Mouse (Mus musculus) MEL (cell line): ENCODE data around the gene Camk1d. TPM values are rescaled to one million over a fixed set of nuclear protein-coding genes. Genes with fewer than 3 reads are reported as not detected.
A peak's percentile ranks its signal among the peaks of the same experiment; 100 is the strongest.

Experiments
- DNase-seq: peaks from one replicate; pipeline ENCODE4 v3.0.0; 2011; ENCODE audit warnings: low read depth, low spot score
- H3K27ac ChIP-seq: 2 replicates; pipeline ENCODE4 v1.5.1; 2012; ENCODE audit warnings: low read depth, mild to moderate bottlenecking, control low read depth, low read length, moderate library complexity; ENCODE audit not compliant: control insufficient read depth
- H3K27me3 ChIP-seq, 2 experiments: fragments of 150-350 bp in 1 of 2; sonication (generic) in 1 of 2; 2 replicates each; pipeline ENCODE4 v1.6.1; 2012; ENCODE audit warnings: low read length in 2 of 2, mild to moderate bottlenecking in 2 of 2, improper control_type of control experiment in 1 of 2, moderate library complexity in 1 of 2; ENCODE audit not compliant: insufficient read depth in 2 of 2, control insufficient read depth in 1 of 2
- H3K36me3 ChIP-seq, 2 experiments: 2 replicates each; pipeline ENCODE4 v1.6.1; 2012 to 2014; ENCODE audit warnings: low read length in 2 of 2, improper control_type of control experiment in 1 of 2, inconsistent platforms in 1 of 2, mild to moderate bottlenecking in 1 of 2; ENCODE audit not compliant: insufficient read depth in 2 of 2, control insufficient read depth in 1 of 2
- H3K4me1 ChIP-seq, 2 experiments: fragments of 150-350 bp in 1 of 2; sonication (generic) in 1 of 2; 2 replicates each; pipeline ENCODE4 v1.6.1; 2012; ENCODE audit warnings: low read length in 2 of 2, improper control_type of control experiment in 1 of 2, mild to moderate bottlenecking in 1 of 2; ENCODE audit not compliant: insufficient read depth in 2 of 2, control insufficient read depth in 1 of 2
- H3K4me3 ChIP-seq, 2 experiments: fragments of 150-350 bp in 1 of 2; sonication (generic) in 1 of 2; 2 replicates each; pipeline ENCODE4 v1.5.1; 2012; ENCODE audit warnings: low read depth in 2 of 2, low read length in 2 of 2, mild to moderate bottlenecking in 2 of 2, moderate library complexity in 2 of 2, control low read depth in 1 of 2, improper control_type of control experiment in 1 of 2; ENCODE audit not compliant: control insufficient read depth in 1 of 2, insufficient read depth in 1 of 2
- H3K79me2 ChIP-seq: 2 replicates; pipeline ENCODE4 v1.6.1; 2012; ENCODE audit warnings: mild to moderate bottlenecking, low read length, moderate library complexity; ENCODE audit not compliant: control insufficient read depth, poor library complexity, insufficient read depth
- H3K9ac ChIP-seq: 2 replicates; pipeline ENCODE4 v1.6.1; 2012; ENCODE audit warnings: low read depth, mild to moderate bottlenecking, control low read depth, low read length, moderate library complexity; ENCODE audit not compliant: control insufficient read depth, poor library complexity, severe bottlenecking
- H3K9me3 ChIP-seq: fragments of 150-350 bp; sonication (generic); replicated peaks from 2 replicates; pipeline ENCODE4 v1.6.1; 2012; ENCODE audit warnings: mild to moderate bottlenecking, low read length, improper control_type of control experiment, moderate library complexity; ENCODE audit not compliant: insufficient read depth
- CHD1 ChIP-seq: IDR thresholded peaks from 2 replicates; pipeline ENCODE4 v1.6.1; 2012; ENCODE audit warnings: low read depth, mild to moderate bottlenecking, inconsistent platforms, low read length, improper control_type of control experiment
- CTCF ChIP-seq, 3 experiments: IDR thresholded peaks in 2 of 3; conservative IDR thresholded peaks in 1 of 3; 2 replicates each; pipeline ENCODE4 v1.5.1; 2011 to 2012; ENCODE audit warnings: low read length in 3 of 3, low read depth in 2 of 3, mild to moderate bottlenecking in 2 of 3, improper control_type of control experiment in 1 of 3, inconsistent platforms in 1 of 3, mixed read lengths in 1 of 3, moderate library complexity in 1 of 3; ENCODE audit not compliant: control insufficient read depth in 1 of 3, insufficient read depth in 1 of 3, poor library complexity in 1 of 3, severe bottlenecking in 1 of 3
- ELF1 ChIP-seq: IDR thresholded peaks from 2 replicates; pipeline ENCODE4 v1.6.1; 2014; ENCODE audit warnings: low read depth, mild to moderate bottlenecking, inconsistent platforms, low read length, improper control_type of control experiment, moderate library complexity
- EP300 ChIP-seq, 2 experiments: IDR thresholded peaks; 2 replicates each; pipeline ENCODE4 v1.6.1; 2011; ENCODE audit warnings: improper control_type of control experiment in 2 of 2, low read length in 2 of 2, low read depth in 1 of 2, mild to moderate bottlenecking in 1 of 2
- ETS1 ChIP-seq: IDR thresholded peaks from 2 replicates; pipeline ENCODE4 v1.6.1; 2012; ENCODE audit warnings: low read depth, mild to moderate bottlenecking, inconsistent platforms, low read length, improper control_type of control experiment, moderate library complexity
- HCFC1 ChIP-seq: IDR thresholded peaks from 2 replicates; pipeline ENCODE4 v1.6.1; 2012; ENCODE audit warnings: low read depth, mild to moderate bottlenecking, inconsistent platforms, low read length, improper control_type of control experiment, moderate library complexity
- MAFK ChIP-seq: IDR thresholded peaks from 2 replicates; pipeline ENCODE4 v1.6.1; 2011; ENCODE audit warnings: low read depth, mild to moderate bottlenecking, low read length, improper control_type of control experiment, borderline replicate concordance
- MAX ChIP-seq: IDR thresholded peaks from 2 replicates; pipeline ENCODE4 v1.6.1; 2011; ENCODE audit warnings: low read length, improper control_type of control experiment
- MXI1 ChIP-seq: IDR thresholded peaks from 2 replicates; pipeline ENCODE4 v1.6.1; 2011; ENCODE audit warnings: mild to moderate bottlenecking, low read depth, low read length, improper control_type of control experiment
- MYB ChIP-seq: IDR thresholded peaks from 2 replicates; pipeline ENCODE4 v1.6.1; 2011; ENCODE audit warnings: mild to moderate bottlenecking, low read depth, low read length, improper control_type of control experiment
- MYC ChIP-seq: IDR thresholded peaks from 2 replicates; pipeline ENCODE4 v1.6.1; 2011; ENCODE audit warnings: low read depth, mild to moderate bottlenecking, low read length, improper control_type of control experiment, moderate library complexity
- POLR2AphosphoS2 ChIP-seq: IDR thresholded peaks from 2 replicates; pipeline ENCODE4 v1.6.1; 2011; ENCODE audit warnings: low read length, improper control_type of control experiment
- POLR2AphosphoS5 ChIP-seq: IDR thresholded peaks from 2 replicates; pipeline ENCODE4 v1.6.1; 2012; ENCODE audit warnings: low read depth, borderline replicate concordance, mild to moderate bottlenecking, inconsistent platforms, low read length, moderate library complexity, mixed read lengths
- RAD21 ChIP-seq: IDR thresholded peaks from 2 replicates; pipeline ENCODE4 v1.6.1; 2011; ENCODE audit warnings: mild to moderate bottlenecking, low read depth, low read length, improper control_type of control experiment
- RCOR1 ChIP-seq: IDR thresholded peaks from 2 replicates; pipeline ENCODE4 v1.6.1; 2012; ENCODE audit warnings: low read depth, mild to moderate bottlenecking, inconsistent platforms, low read length, improper control_type of control experiment
- SMC3 ChIP-seq: IDR thresholded peaks from 2 replicates; pipeline ENCODE4 v1.6.1; 2011; ENCODE audit warnings: low read depth, low read length, improper control_type of control experiment
- TAL1 ChIP-seq: IDR thresholded peaks from 2 replicates; pipeline ENCODE4 v1.6.1; 2012; ENCODE audit warnings: mild to moderate bottlenecking, inconsistent platforms, low read length, moderate library complexity, mixed read lengths
- TCF12 ChIP-seq: IDR thresholded peaks from 2 replicates; pipeline ENCODE4 v1.6.1; 2014; ENCODE audit warnings: low read depth, mild to moderate bottlenecking, inconsistent platforms, low read length, improper control_type of control experiment, moderate library complexity
- USF2 ChIP-seq, 2 experiments: IDR thresholded peaks; 2 replicates each; pipeline ENCODE4 v1.6.1; 2011 to 2012; ENCODE audit warnings: improper control_type of control experiment in 2 of 2, low read length in 2 of 2, borderline replicate concordance in 1 of 2, inconsistent platforms in 1 of 2, low read depth in 1 of 2, mild to moderate bottlenecking in 1 of 2; ENCODE audit not compliant: insufficient read depth in 1 of 2
- ZC3H11A ChIP-seq: IDR thresholded peaks from 2 replicates; pipeline ENCODE4 v1.6.1; 2012; ENCODE audit warnings: low read depth, mild to moderate bottlenecking, inconsistent platforms, low read length, improper control_type of control experiment
- ZNF384 ChIP-seq: IDR thresholded peaks from 2 replicates; pipeline ENCODE4 v1.6.1; 2012; ENCODE audit warnings: low read depth, mild to moderate bottlenecking, inconsistent platforms, low read length, improper control_type of control experiment
- polyA plus RNA-seq, 2 experiments: library from polyadenylated mRNA; stranded (reverse) in 1 of 2; unstranded in 1 of 2; fragments of >175 nt in 1 of 2; fragments of >200 nt in 1 of 2; gene quantifications; 2 replicates each; pipeline versions ENCODE4 v1.2.1 to v1.2.4; 2012; ENCODE audit warnings: low replicate concordance in 2 of 2, low read depth in 1 of 2; ENCODE audit not compliant: insufficient read length in 2 of 2, insufficient read depth in 1 of 2, missing spikeins in 1 of 2
- total RNA-seq: library from RNA; depleted of rRNA; stranded (reverse); fragments of 300-350 nt; gene quantifications from 2 replicates; pipeline ENCODE4 v1.2.3, GENCODE M21; 2012

The Camk1d gene
- total and polyA plus RNA-seq, 3 experiments: 2.9 to 4.4 TPM; not detected in 1

- H3K36me3 ChIP-seq: no peaks in the 10 kb centered on the region
- TF ChIP-seq TCF12 (no peak), MAX (peak; percentile 44; the same call in 1 of the 2 replicates), ZC3H11A (peak; percentile 25; the same call in 1 of the 2 replicates), ELF1 (no peak), CTCF (IDR thresholded peaks at IDR 0.05 in 2 of 3, conservative IDR thresholded peaks at IDR 0.05 in 1 of 3; ENCODE audit: control insufficient read depth in 1 of 3, insufficient read depth in 1 of 3, low read depth in 2 of 3, low read length in 3 of 3, poor library complexity in 1 of 3, severe bottlenecking in 1 of 3) (peak; percentile 74 to 88 (median 79)), RAD21 (peak; percentile 56), MXI1 (peak; percentile 61; the same call in 1 of the 2 replicates), HCFC1 (no peak), MYC (peak; percentile 77), SMC3 (peak; percentile 92)
- TF ChIP-seq, all 39 proteins: peak for 7
- H3K27ac ChIP-seq: no peak overlapping the region
- no peaks in the 10 kb centered on the region; a peak in 1 of 4 replicates for H3K4me1 ChIP-seq
- no peak overlapping the region for H3K4me3 ChIP-seq
- no peak overlapping the region for H3K9ac ChIP-seq
- no peaks in the 10 kb centered on the region for H3K27me3 ChIP-seq
- DNase-seq: peak; percentile 77
- no peaks in the 10 kb centered on the region for H3K9me3 ChIP-seq
- no peaks in the 10 kb centered on the region for H3K79me2 ChIP-seq
These were observed 283.0 kb downstream of the Camk1d start for GRCm38 (mm10) chr2:5431309-5431708.

- no peaks in the 10 kb centered on the region for H3K9me3 ChIP-seq
- no peaks in the 10 kb centered on the region; a peak in 1 of 4 replicates for H3K4me1 ChIP-seq
- H3K9ac ChIP-seq: no peak overlapping the region
- peak; percentile 49 for DNase-seq
- no peak overlapping the region for H3K4me3 ChIP-seq
- TF ChIP-seq EP300 (IDR thresholded peaks at IDR 0.05; ENCODE audit: low read depth in 1 of 2, low read length in 2 of 2) (peak; percentile 28 to 35; a peak in 3 of 4 replicates), POLR2AphosphoS5 (no peak)
- no peaks in the 10 kb centered on the region for H3K79me2 ChIP-seq
- no peaks in the 10 kb centered on the region for H3K36me3 ChIP-seq
- H3K27me3 ChIP-seq: no peaks in the 10 kb centered on the region
- H3K27ac ChIP-seq: no peak overlapping the region
These were observed 284.4 kb downstream of the Camk1d start for GRCm38 (mm10) chr2:5429921-5430320.

GRCm38 (mm10) chr2:5426110-5426509 is 288.2 kb downstream of the Camk1d start:
- no peaks in the 10 kb centered on the region for H3K27me3 ChIP-seq
- no peak overlapping the region for H3K27ac ChIP-seq
- no peak for TF ChIP-seq RAD21
- TF ChIP-seq MAX: no peak
- no peak for TF ChIP-seq CHD1
- no peak for TF ChIP-seq POLR2AphosphoS5
- TF ChIP-seq ETS1: no peak
- TF ChIP-seq POLR2AphosphoS2: no peak
- no peak for TF ChIP-seq ZNF384
- TF ChIP-seq HCFC1: no peak
- TF ChIP-seq MYB: no peak
- no peak for TF ChIP-seq USF2 (IDR thresholded peaks at IDR 0.05; ENCODE audit: borderline replicate concordance in 1 of 2, insufficient read depth in 1 of 2, low read depth in 1 of 2, low read length in 2 of 2)
- no peak for TF ChIP-seq RCOR1
- no peak for TF ChIP-seq TAL1
- no peak for TF ChIP-seq MAFK
- no peak overlapping the region for H3K9ac ChIP-seq
- H3K9me3 ChIP-seq: no peaks in the 10 kb centered on the region
- H3K36me3 ChIP-seq: no peaks in the 10 kb centered on the region
- no peak overlapping the region for H3K4me3 ChIP-seq
- no peaks in the 10 kb centered on the region for H3K79me2 ChIP-seq
- DNase-seq: no peak
- H3K4me1 ChIP-seq: no peaks in the 10 kb centered on the region; a peak in 1 of 4 replicates
